In genomic region chr8:107824640-107825039, GRCm38 (mm10) we compare ENCODE assay signal across 8 mouse cellular contexts.
DNase-seq lines count a peak whose midpoint lies in the region; ATAC-seq and TF ChIP-seq lines count a peak whose summit lies in the region.

No protein-coding gene starts in this region.

- H3K4me3 ChIP-seq in kidney, embryonic 16.5 days (ENCODE audit: low read length): peak overlapping the region; percentile 27
- H3K4me3 ChIP-seq in forebrain, embryonic 16.5 days (replicated peaks; ENCODE audit: low read length): peak overlapping the region; percentile 29
- H3K4me3 ChIP-seq in midbrain, embryonic 10.5 days: peak overlapping the region; percentile 49

- ATAC-seq in kidney, embryonic 16.5 days (ENCODE audit: low FRiP score, low TSS enrichment): 0 out of 2 replicates have a peak, but pooled peaks have one; percentile 65
- ATAC-seq in forebrain, embryonic 16.5 days: no peak
- ATAC-seq in megakaryocyte, adult 5-6 weeks (ENCODE audit: poor library complexity, severe bottlenecking): no peak

- H3K27me3 ChIP-seq in kidney, embryonic 16.5 days (ENCODE audit: insufficient read depth, low read length): no peaks in the 10 kb centered on the region
- H3K27me3 ChIP-seq in forebrain, embryonic 16.5 days (replicated peaks; ENCODE audit: control insufficient read depth, insufficient read depth, low read length): peaks cover 9% of the 10 kb centered on the region
- H3K27me3 ChIP-seq in midbrain, embryonic 10.5 days (ENCODE audit: low read depth, poor library complexity, severe bottlenecking): peaks cover 22% of the 10 kb centered on the region

- H3K27ac ChIP-seq in kidney, embryonic 16.5 days (ENCODE audit: low read length): no peak overlapping the region
- H3K27ac ChIP-seq in forebrain, embryonic 16.5 days (ENCODE audit: low read length): no peak overlapping the region
- H3K27ac ChIP-seq in midbrain, embryonic 10.5 days (replicated peaks): peak overlapping the region; percentile 85

- peaks cover 21% of the 10 kb centered on the region for H3K4me1 ChIP-seq in kidney, embryonic 16.5 days (ENCODE audit: insufficient read depth, low read length)
- peaks cover 13% of the 10 kb centered on the region for H3K4me1 ChIP-seq in forebrain, embryonic 16.5 days (replicated peaks; ENCODE audit: control insufficient read depth, insufficient read depth, low read length)
- H3K4me1 ChIP-seq in midbrain, embryonic 10.5 days: peaks cover 43% of the 10 kb centered on the region

- 0 out of 2 replicates have a peak, but pooled peaks have one; percentile 4 for TF ChIP-seq CTCF in brain, embryonic 14.5 days (IDR thresholded peaks at IDR 0.05; ENCODE audit: borderline replicate concordance, extremely low read depth, insufficient read depth, insufficient read length)

- no peak for TF ChIP-seq POLR2A in brain, embryonic 14.5 days (IDR thresholded peaks at IDR 0.05; ENCODE audit: borderline replicate concordance, extremely low read depth, insufficient read depth, insufficient read length, poor library complexity, severe bottlenecking)

- H3K9me3 ChIP-seq in kidney, embryonic 16.5 days (ENCODE audit: low read length): no peaks in the 10 kb centered on the region
- H3K9me3 ChIP-seq in forebrain, embryonic 16.5 days (ENCODE audit: control insufficient read depth, low read length): no peaks in the 10 kb centered on the region
- no peaks in the 10 kb centered on the region for H3K9me3 ChIP-seq in midbrain, embryonic 10.5 days (replicated peaks)

- 0 out of 2 replicates have a peak overlapping the region, but pooled peaks have one; percentile 48 for H3K9ac ChIP-seq in kidney, embryonic 16.5 days (replicated peaks; ENCODE audit: low read length)
- H3K9ac ChIP-seq in forebrain, embryonic 16.5 days (replicated peaks; ENCODE audit: low read depth, low read length): peak overlapping the region; percentile 14

- DNase-seq in kidney, adult 18-20 months: no peak
- peak; percentile 78 for DNase-seq in brain, embryonic 14.5 days (ENCODE audit: low read depth)
- peak; percentile 60 for DNase-seq in midbrain, embryonic 10.5 days (ENCODE audit: low spot score)
- no peak for DNase-seq in thymus, postnatal 14 days
- DNase-seq in spleen, adult 18-20 months: no peak

- peak overlapping the region; percentile 44 for H3K4me2 ChIP-seq in kidney, embryonic 16.5 days (replicated peaks; ENCODE audit: low read depth, low read length)
- H3K4me2 ChIP-seq in forebrain, embryonic 16.5 days (ENCODE audit: low read length): peak overlapping the region; percentile 45

- 3% methylated on average over 14 of the region's 14 CpGs for WGBS in kidney, embryonic 16.5 days
- WGBS in forebrain, embryonic 16.5 days: under 1% methylated on average over 14 of the region's 14 CpGs
- under 1% methylated on average over 14 of the region's 14 CpGs for WGBS in midbrain, embryonic 10.5 days

- H3K36me3 ChIP-seq in kidney, embryonic 16.5 days (ENCODE audit: insufficient read depth, low read length): no peaks in the 10 kb centered on the region
- H3K36me3 ChIP-seq in forebrain, embryonic 16.5 days (ENCODE audit: control insufficient read depth, insufficient read depth): no peaks in the 10 kb centered on the region
- no peaks in the 10 kb centered on the region for H3K36me3 ChIP-seq in midbrain, embryonic 10.5 days

Comparison
In these comparisons a context has a peak if more than half of its experiments do, and no peak if none do; other contexts are left out.
1. DNase-seq: peak in brain, embryonic 14.5 days (single experiment) and midbrain, embryonic 10.5 days (single experiment); none in kidney, adult 18-20 months (single experiment), thymus, postnatal 14 days (single experiment) and spleen, adult 18-20 months (0 of 2).
2. Peak in every context shown above with its lines, with median percentiles within 50 percentile points of each other: H3K4me3 ChIP-seq.